Mouse (Mus musculus) bone marrow macrophage, adult 2 months (primary cell): ENCODE measurements around the gene Rita1. TPM values are rescaled to one million over a fixed set of nuclear protein-coding genes. Genes with fewer than 3 reads are reported as not detected.

Source experiments
- H3K27ac ChIP-seq: 2 replicates; pipeline ENCODE4 v1.5.1; 2012; ENCODE audit warnings: low read depth, low read length; ENCODE audit not compliant: insufficient read depth
- H3K4me1 ChIP-seq: 2 replicates; pipeline ENCODE4 v1.6.1; 2012; ENCODE audit warnings: low read length; ENCODE audit not compliant: control insufficient read depth, insufficient read depth
- H3K4me3 ChIP-seq: 2 replicates; pipeline ENCODE4 v1.5.1; 2012; ENCODE audit warnings: mild to moderate bottlenecking, low read length, moderate library complexity; ENCODE audit not compliant: insufficient read depth
- CTCF ChIP-seq: IDR thresholded peaks from 2 replicates; pipeline ENCODE4 v1.5.1; 2012; ENCODE audit warnings: low read depth, mild to moderate bottlenecking, low read length, moderate library complexity
- POLR2A ChIP-seq: IDR thresholded peaks from 2 replicates; pipeline ENCODE4 v1.6.1; 2012; ENCODE audit warnings: mild to moderate bottlenecking, low read depth, low read length, borderline replicate concordance
- polyA plus RNA-seq: library from polyadenylated mRNA; stranded (reverse); fragments of >200 nt; gene quantifications from 2 replicates; pipeline ENCODE4 v1.2.4, GENCODE M21; 2012; ENCODE audit not compliant: missing spikeins, insufficient read depth, insufficient read length

The Rita1 gene
- polyA plus RNA-seq, 1 experiment, result 3.8 TPM

DNA sequence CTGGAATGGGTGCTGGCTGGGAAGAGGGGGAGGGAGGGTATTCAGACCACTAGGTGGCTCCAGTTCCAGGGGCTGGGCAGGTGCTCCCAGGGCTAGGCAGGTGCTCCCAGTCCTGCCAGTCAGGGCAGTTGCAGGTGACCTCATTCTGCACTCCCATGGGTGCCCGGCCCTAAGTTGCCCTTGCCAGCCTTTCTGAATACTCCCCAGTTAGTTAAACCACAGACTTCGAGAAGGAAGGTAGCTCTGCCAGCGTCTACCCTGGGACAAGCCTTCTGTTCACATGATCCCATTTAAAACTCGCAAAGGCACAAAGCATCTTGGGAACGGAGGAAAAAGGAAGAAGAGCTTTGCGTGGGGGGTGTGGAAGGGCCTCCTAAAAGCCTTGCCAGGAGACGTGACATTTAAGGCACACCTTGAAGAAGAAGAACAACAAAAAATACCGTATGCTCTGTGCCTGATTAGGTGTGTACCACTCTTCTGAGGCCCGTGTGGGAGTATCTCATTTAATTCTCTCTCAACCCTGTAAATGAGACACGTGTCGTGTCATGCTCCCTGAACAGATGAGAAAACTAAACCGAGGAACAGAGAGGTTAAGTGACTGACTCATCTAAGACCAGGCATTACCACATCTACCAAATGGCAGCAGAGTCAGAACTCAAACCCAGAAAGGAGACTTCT, 35.6 kb upstream of the Rita1 start:
- Histone ChIP-seq H3K4me3 (peak overlapping the region; percentile 41), H3K27ac (peak overlapping the region; percentile 30; the same call in 1 of the 2 replicates), H3K4me1 (peaks cover 21% of the 10 kb centered on the region)
- TF ChIP-seq POLR2A, result no peak
- no peak for TF ChIP-seq CTCF

DNA sequence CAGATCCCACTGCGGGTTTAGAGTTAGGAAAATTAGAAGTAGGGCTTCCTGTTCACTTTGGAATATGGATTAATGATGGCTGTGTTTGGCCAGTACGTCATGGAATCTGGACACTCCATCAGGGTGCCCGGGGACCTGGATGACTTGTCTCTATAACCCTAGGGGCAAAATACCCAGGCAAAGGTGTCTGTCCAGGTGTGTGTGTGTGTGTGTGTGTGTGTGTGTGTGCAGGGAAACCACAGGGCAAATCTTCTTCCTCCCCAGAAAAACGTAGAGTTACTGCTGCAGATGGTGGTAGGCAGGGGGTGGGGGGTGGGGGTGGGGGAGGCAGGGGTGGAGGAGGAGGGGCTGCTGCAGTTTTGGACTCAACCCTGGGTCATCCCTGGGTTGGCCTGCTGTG, 35.0 kb upstream of the Rita1 start:
- Histone ChIP-seq H3K27ac (no peak overlapping the region), H3K4me1 (peaks cover 21% of the 10 kb centered on the region)
- TF ChIP-seq POLR2A (no peak), CTCF (no peak)

DNA sequence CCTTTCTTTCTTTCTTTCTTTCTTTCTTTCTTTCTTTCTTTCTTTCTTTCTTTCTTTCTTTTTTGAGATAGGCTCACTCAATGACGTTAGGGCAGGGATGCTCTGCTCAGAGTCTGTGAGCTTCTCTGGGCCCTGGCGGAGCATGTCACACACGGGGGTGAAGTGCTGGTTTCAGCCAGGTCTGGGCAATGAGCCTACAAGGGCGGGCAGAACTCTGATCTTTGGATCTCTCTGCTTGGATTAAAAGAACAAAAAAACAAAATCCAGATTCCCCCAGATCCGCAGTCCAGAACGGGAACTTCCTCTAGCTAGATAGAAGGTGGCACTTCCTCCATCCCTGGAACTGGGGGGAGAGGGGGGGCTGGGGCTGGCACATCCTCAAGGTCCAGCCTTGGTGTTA, 33.5 kb upstream of the Rita1 start:
- no peak for TF ChIP-seq POLR2A
- no peak for TF ChIP-seq CTCF
- Histone ChIP-seq H3K4me1 (peaks cover 21% of the 10 kb centered on the region), H3K4me3 (no peak overlapping the region), H3K27ac (no peak overlapping the region)

More for the DNA sequence above, 35.0 kb upstream of the Rita1 start:
- no peak overlapping the region for H3K4me3 ChIP-seq

DNA sequence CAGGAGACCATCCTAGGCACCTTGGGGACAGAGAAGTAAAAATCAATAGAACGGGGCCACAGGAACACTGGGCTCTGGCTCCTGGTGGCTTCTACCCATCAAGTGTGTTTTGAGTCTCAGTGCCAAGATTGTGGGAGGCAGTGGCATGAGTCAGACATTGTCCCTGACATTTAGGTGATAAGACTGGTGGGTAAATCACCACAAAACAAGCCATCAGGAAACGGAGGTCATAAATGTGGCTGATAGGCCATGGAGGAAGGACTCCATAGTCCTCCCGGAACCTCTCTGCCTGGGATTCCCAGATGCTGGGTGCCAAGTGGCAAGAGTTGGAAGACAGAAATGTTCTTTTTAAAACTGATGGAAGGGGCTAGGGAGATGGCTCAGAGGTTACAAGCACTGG, 31.8 kb upstream of the Rita1 start:
- TF ChIP-seq POLR2A (no peak), CTCF (no peak)
- H3K4me3 ChIP-seq, result no peak overlapping the region

DNA sequence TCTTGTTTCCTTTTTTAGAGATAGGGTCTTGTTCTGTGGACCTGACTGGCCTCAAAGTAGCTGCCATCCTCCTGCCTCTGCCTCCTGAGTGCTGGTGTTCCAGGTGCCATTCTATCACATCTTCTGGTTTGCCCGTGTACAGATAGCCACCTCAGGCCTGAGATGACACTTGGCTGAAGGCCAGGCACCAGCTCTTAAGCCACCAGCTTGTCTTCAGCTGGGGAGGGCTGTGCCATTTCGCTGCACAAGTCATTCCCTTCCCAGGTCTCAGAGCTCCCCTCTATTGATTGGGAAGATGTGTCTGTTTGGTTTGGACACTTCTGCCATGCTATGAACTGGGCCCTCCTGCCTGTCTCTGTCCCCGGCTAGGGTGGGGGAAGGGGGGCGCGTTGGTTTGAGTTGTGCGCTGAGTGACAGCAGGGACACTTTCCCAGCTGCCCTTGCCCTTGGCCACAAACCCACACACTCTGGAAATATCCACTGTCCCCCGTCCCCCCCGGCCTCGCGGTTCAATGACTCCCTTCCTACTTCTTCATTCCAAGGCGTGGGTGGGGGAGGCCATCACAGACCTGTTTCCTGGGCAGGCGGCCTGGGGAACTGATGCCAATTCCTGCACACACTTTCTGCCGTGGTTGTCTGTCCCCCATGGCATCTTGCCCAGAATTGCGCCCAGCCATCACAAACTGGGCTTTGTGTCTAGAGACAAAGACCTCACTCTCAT, 31.1 kb upstream of the Rita1 start:
- TF ChIP-seq CTCF (0 out of 2 replicates have a peak, but pooled peaks have one; percentile 1), POLR2A (no peak)
- H3K4me1 ChIP-seq, result peaks cover 21% of the 10 kb centered on the region
- peak overlapping the region; percentile 10; the same call in 1 of the 2 replicates for H3K27ac ChIP-seq
- no peak overlapping the region for H3K4me3 ChIP-seq

More for the DNA sequence above, 31.8 kb upstream of the Rita1 start:
- no peak overlapping the region for H3K27ac ChIP-seq
- H3K4me1 ChIP-seq, result peaks cover 21% of the 10 kb centered on the region

DNA sequence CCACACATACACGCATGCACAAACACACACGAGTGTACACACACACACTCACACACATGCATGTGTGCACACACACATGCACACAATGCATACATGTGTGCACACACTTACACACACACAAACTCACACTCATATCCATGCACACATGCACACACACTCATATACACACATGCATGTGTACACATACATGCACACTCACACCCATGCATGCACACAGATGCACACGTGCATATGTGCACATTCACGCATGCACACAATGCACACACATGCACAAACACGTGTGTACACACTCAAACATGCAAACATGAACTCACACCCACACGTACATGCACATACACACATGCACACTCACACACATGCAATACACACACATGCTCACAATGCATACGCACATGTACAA, 27.7 kb upstream of the Rita1 start:
- H3K4me3 ChIP-seq, result no peak overlapping the region
- TF ChIP-seq CTCF (no peak), POLR2A (no peak)
- no peak overlapping the region for H3K27ac ChIP-seq
- peaks cover 11% of the 10 kb centered on the region for H3K4me1 ChIP-seq

DNA sequence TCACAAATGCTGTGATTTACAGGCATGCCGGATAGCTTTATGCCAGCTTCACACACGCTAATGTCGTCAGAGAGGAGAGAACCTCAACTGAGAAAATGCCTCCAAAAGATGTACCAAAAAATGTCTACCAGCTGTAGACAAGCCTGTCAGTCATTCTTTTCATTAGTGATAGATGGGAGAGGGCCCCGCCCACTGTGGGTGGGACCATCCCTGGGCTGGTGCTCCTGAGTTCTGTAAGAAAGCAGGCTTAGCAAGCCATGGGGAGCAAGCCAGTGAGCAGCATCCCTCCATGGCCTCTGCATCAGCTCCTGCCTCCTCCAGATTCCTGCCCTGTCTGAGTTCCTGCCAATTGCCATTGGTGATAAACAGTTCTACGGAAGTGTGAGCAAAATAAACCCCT, 23.2 kb upstream of the Rita1 start:
- no peak overlapping the region for H3K4me3 ChIP-seq
- TF ChIP-seq CTCF, result no peak
- TF ChIP-seq POLR2A, result no peak
- no peak overlapping the region for H3K27ac ChIP-seq
- no peaks in the 10 kb centered on the region for H3K4me1 ChIP-seq

DNA sequence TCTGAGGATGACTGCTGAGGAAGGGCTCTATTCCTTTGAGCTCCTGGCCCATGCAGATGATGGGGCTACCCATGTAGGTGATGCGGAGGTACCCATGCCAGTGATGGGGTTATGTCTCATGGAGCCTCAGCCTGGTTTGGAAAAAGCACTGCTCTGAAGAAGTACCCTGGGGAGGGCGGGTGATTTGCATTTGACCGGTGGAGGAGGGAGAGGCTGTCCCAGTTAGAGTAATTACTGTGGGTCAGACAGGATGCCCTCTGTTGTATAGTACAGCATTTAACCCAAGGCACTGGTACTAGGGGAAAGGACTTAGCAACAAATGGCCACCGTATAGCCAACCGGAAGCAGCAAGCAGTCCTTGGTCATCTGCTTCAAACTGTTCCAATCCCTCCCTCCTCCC, 22.5 kb upstream of the Rita1 start:
- H3K27ac ChIP-seq, result no peak overlapping the region
- H3K4me1 ChIP-seq, result no peaks in the 10 kb centered on the region
- TF ChIP-seq CTCF, result no peak
- no peak for TF ChIP-seq POLR2A
- H3K4me3 ChIP-seq, result no peak overlapping the region

DNA sequence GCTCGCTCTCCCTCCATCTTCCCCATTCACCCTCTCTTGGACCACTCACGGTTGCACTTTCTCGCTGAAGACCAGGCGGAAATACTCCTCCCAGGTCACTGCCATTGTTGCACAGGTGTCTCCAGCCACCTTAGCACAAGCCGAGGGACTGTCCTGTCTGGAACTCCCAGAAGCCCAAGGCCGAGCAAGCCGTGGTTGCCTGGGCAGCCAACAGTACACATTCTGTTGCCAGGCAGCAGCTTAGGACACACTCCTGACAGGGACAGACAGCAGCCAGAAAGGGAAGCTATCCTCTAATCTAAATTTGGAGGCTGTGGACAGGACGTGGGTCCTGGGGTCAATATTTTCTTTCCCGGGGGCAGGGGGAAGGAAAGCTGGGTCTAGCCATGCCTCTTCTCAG, 21.7 kb upstream of the Rita1 start, which contains the start of gene Cfap73:
Gene Cfap73, minus strand, starts transcription at position 105 of the 400 bp plus-strand sequence.
- Histone ChIP-seq H3K27ac (no peak within 1 kb of the TSS), H3K4me1 (no peaks in the 10 kb centered on the region), H3K4me3 (no peak within 1 kb of the TSS)
- TF ChIP-seq CTCF (no peak), POLR2A (no peak)

DNA sequence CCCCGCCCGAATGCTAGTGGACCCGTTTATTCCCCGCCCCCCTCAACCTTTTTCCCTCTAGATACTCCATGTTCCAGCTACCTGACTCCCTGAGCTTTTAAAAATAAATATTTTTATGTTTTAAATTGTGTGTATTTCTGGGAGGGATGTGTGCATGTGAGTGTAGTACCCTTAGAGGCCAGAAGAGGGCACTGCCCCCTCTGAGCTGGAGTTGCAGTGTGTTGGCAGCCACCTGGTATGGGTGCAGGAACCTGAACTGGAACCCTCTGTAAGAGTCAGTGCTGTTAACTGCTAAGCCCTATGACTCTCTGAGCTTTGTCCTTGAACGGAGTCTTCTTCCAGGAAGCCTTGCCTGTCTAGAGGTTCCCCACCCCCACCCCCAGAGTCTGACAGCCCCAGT, 19.5 kb upstream of the Rita1 start:
- Histone ChIP-seq H3K27ac (no peak overlapping the region), H3K4me3 (no peak overlapping the region), H3K4me1 (no peaks in the 10 kb centered on the region)
- TF ChIP-seq CTCF, result no peak
- TF ChIP-seq POLR2A, result no peak
